Mouse (Mus musculus) cerebellum, adult 2 months (tissue): Measurements from ENCODE around the gene Tmem171.

Source experiments
- CTCF ChIP-seq: fragments of 200-500 bp; IDR thresholded peaks from 2 replicates; pipeline ENCODE4 v1.5.1; 2011; ENCODE audit warnings: low read depth, mild to moderate bottlenecking, control low read depth, low read length, moderate library complexity, borderline replicate concordance; ENCODE audit not compliant: insufficient read depth
- POLR2A ChIP-seq: fragments of 200-500 bp; IDR thresholded peaks from 2 replicates; pipeline ENCODE4 v1.6.1; 2011; ENCODE audit warnings: low read length, control low read depth, borderline replicate concordance; ENCODE audit not compliant: insufficient read depth

DNA sequence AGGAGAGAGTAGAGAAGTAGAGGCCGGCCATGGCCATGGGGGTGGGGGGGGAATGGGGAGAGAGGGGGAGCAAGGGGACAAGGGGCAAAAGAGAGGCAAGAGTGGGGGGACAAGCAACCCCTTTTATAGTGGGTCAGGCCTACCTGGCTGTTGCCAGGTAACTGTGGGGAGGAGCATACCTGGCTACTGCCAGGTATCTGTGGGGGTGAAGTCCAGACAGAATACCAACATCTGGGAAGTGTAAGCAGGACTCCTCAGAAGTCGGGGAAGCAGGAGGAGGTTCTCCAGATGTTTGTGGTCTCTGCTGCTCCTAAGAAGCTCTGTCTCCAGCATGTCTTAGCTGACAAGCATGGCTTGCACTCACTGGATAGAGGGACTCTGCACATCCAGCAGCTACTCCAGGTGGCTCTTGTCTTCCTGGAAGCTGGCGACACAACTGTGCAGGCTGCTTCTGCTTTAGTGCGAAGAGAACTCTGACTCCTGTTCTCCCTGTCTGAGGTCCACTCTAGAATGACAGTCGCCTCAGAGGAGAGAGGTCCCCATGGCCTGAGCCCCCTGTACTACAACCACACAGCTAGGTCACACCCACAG lies 14.1 kb downstream of the Tmem171 start:
- no peak for TF ChIP-seq POLR2A
- TF ChIP-seq CTCF: no peak
